Comparison of ENCODE assay signal across 9 mouse cellular contexts in the genomic region with DNA sequence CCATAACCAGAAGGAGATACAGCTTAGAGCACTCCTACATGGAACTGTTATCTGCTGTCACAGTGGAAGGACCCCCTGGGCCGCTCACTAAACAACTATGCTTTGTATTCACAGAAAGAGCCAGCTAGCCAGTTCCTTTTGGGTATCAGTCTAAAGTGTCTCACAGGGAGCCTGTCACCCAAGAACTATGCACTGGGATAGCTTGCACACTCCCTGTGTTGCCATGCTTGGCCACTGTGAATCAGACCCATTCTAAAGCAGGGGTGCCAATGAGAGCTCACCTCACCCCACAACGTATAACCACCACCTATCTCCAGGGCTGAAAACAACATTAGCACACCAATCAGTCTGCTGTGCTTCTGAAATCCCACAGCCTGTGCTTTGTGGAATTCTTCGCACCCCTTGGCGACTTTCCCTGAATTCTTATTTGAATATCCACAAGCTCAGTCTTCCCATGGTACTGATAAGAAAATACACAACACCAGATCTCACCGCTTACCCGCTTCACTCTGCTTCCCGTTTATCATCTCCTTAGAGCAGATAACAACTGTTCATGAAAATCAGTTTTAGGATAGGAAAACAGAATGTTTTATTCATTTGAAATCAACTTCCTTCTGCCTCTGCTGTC.
DNase-seq lines count a peak whose midpoint lies in the region; ATAC-seq and TF ChIP-seq lines count a peak whose summit lies in the region.
"Had no signal": no experiment of that assay in that cellular context is flagged by ENCODE, and none has a peak within 500 bp of the region (broad histone marks: within the 10 kb centered on the region; RNA-seq: fewer than 3 reads in every experiment).

No protein-coding gene starts in this region.

- intact Hi-C loops in gastrocnemius, postnatal 14 days (cut with DNase I; ENCODE audit: low total_unique reads) = no loop called here

- H3K27me3 ChIP-seq in embryonic facial prominence, embryonic 10.5 days (replicated peaks; ENCODE audit: low read depth, poor library complexity, severe bottlenecking) = no peaks in the 10 kb centered on the region
- H3K27me3 ChIP-seq in forebrain, embryonic 12.5 days = no peaks in the 10 kb centered on the region
- no peaks in the 10 kb centered on the region for H3K27me3 ChIP-seq in midbrain, embryonic 11.5 days (ENCODE audit: control insufficient read depth, insufficient read depth, low read length)
- H3K27me3 ChIP-seq: neural tube, embryonic 12.5 days had no signal

- no peak overlapping the region; the same call in 1 of the 2 replicates for H3K4me3 ChIP-seq in layer of hippocampus, adult 2 months
- no peak overlapping the region for H3K4me3 ChIP-seq in embryonic facial prominence, embryonic 10.5 days
- no peak overlapping the region for H3K4me3 ChIP-seq in forebrain, embryonic 12.5 days (replicated peaks)
- no peak overlapping the region for H3K4me3 ChIP-seq in midbrain, embryonic 11.5 days (ENCODE audit: low read depth, low read length)
- H3K4me3 ChIP-seq: neural tube, embryonic 12.5 days had no signal

- H3K27ac ChIP-seq in layer of hippocampus, adult 2 months = peak overlapping the region; percentile 90
- peak overlapping the region; percentile 72; the same call in 1 of the 2 replicates for H3K27ac ChIP-seq in embryonic facial prominence, embryonic 10.5 days (replicated peaks)
- peak overlapping the region; percentile 78 for H3K27ac ChIP-seq in forebrain, embryonic 12.5 days
- peak overlapping the region; percentile 61; the same call in 1 of the 2 replicates for H3K27ac ChIP-seq in midbrain, embryonic 11.5 days (ENCODE audit: low read depth, low read length)
- H3K27ac ChIP-seq: neural tube, embryonic 12.5 days had no signal

- H3K9ac ChIP-seq in forebrain, embryonic 12.5 days = peak overlapping the region; percentile 12; the same call in 1 of the 2 replicates
- H3K9ac ChIP-seq in midbrain, embryonic 11.5 days (ENCODE audit: low read length) = peak overlapping the region; percentile 0; the same call in 1 of the 2 replicates
- H3K9ac ChIP-seq: neural tube, embryonic 12.5 days had no signal

- H3K9me3 ChIP-seq in embryonic facial prominence, embryonic 10.5 days = no peaks in the 10 kb centered on the region
- no peaks in the 10 kb centered on the region for H3K9me3 ChIP-seq in forebrain, embryonic 12.5 days
- H3K9me3 ChIP-seq in midbrain, embryonic 11.5 days (ENCODE audit: control insufficient read depth, low read length) = no peaks in the 10 kb centered on the region
- H3K9me3 ChIP-seq: neural tube, embryonic 12.5 days had no signal

- peaks cover 9% of the 10 kb centered on the region; the same call in 1 of the 2 replicates for H3K36me3 ChIP-seq in embryonic facial prominence, embryonic 10.5 days (replicated peaks)
- peaks cover 26% of the 10 kb centered on the region for H3K36me3 ChIP-seq in forebrain, embryonic 12.5 days (replicated peaks)
- H3K36me3 ChIP-seq in midbrain, embryonic 11.5 days (ENCODE audit: control insufficient read depth, insufficient read depth, low read length) = 0 out of 2 replicates have a peak, but pooled peaks cover 4% of the 10 kb centered on the region
- H3K36me3 ChIP-seq: G1E had no signal

- H3K4me2 ChIP-seq in forebrain, embryonic 12.5 days = peak overlapping the region; percentile 30; the same call in 1 of the 2 replicates
- H3K4me2 ChIP-seq in midbrain, embryonic 11.5 days = no peak overlapping the region

- no peak for ATAC-seq in forebrain, embryonic 12.5 days (ENCODE audit: low FRiP score)
- peak; percentile 22; the same call in 1 of the 2 replicates for ATAC-seq in midbrain, embryonic 11.5 days (ENCODE audit: low FRiP score)

- WGBS in embryonic facial prominence, embryonic 10.5 days = 45% methylated on average over 7 of the region's 7 CpGs
- WGBS in forebrain, embryonic 12.5 days = 43% methylated on average over 7 of the region's 7 CpGs
- WGBS in midbrain, embryonic 11.5 days = 39% methylated on average over 7 of the region's 7 CpGs

- H3K4me1 ChIP-seq in embryonic facial prominence, embryonic 10.5 days = peaks cover 28% of the 10 kb centered on the region
- peaks cover 36% of the 10 kb centered on the region for H3K4me1 ChIP-seq in forebrain, embryonic 12.5 days
- peaks cover 30% of the 10 kb centered on the region for H3K4me1 ChIP-seq in midbrain, embryonic 11.5 days (ENCODE audit: control insufficient read depth, insufficient read depth, low read length)

- DNase-seq in layer of hippocampus, adult 2 months (ENCODE audit: low spot score in 2 of 2) = peak in 1 of 2 experiments; percentile 28
- DNase-seq in layer of hippocampus, postnatal 25 days (ENCODE audit: extremely low spot score in 1 of 2, low spot score in 1 of 2) = no peak
- no peak for DNase-seq in embryonic facial prominence, embryonic 10.5 days (ENCODE audit: low spot score)
- peak; percentile 87 for DNase-seq in midbrain, embryonic 11.5 days (ENCODE audit: low spot score, missing footprints)
- no peak for DNase-seq in gastrocnemius, postnatal 14 days
- DNase-seq in urinary bladder, postnatal 25 days (ENCODE audit: low spot score) = no peak

- TF ChIP-seq CTCF in layer of hippocampus, adult 2 months (conservative IDR thresholded peaks at IDR 0.05) = no peak
